Comparison of ENCODE assay signal across 20 mouse cellular contexts in the genomic region with DNA sequence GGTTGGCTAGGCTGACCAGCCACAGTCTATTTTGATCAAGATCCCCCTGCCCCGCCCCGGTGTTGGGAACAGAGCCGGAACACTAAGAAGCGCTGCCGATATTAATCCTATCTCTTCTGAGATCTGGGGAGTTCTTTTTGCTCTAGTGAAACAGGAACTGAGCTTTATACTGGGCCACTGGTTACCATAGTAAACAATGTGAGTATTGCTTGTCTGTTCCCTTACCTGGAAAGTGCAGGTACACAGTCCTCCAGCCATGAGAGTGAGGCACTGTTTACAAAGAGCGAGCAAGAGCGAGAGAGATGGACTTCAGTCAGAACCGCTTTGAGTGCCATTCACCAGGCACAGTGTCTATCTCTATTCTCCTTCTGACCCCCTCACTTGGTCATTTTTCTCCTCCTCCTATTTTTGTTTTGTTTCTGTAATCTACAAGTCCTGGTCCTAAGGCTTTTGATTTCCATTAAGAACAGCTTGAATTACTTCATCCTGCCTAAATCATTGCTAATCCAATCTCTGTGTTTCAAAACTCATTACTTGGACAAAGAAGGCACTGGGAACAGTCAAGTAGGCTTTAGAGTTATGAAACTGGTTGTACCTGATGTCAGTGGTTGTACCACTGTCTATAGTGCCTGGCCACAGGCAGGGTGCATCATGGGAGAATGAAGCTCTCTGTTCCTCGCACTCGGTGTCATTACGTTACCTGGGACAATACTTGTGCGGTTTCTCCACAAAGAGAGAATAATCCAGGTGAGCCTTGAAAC. TPM values are rescaled to one million over a fixed set of nuclear protein-coding genes. Genes with fewer than 3 reads are reported as not detected.
DNase-seq lines count a peak whose midpoint lies in the region; ATAC-seq and TF ChIP-seq lines count a peak whose summit lies in the region.
"Had no signal": no experiment of that assay in that cellular context is flagged by ENCODE, and none has a peak within 500 bp of the region (broad histone marks: within the 10 kb centered on the region; RNA-seq: fewer than 3 reads in every experiment).

No protein-coding gene starts in this region.

- H3K36me3 ChIP-seq in liver, embryonic 12.5 days, result no peaks in the 10 kb centered on the region
- no peaks in the 10 kb centered on the region for H3K36me3 ChIP-seq in liver, embryonic 11.5 days (ENCODE audit: control insufficient read depth, insufficient read depth, low read length)
- H3K36me3 ChIP-seq in intestine, embryonic 16.5 days (ENCODE audit: control insufficient read depth, insufficient read depth, low read length), result no peaks in the 10 kb centered on the region
- no peaks in the 10 kb centered on the region for H3K36me3 ChIP-seq in liver, postnatal 0 days (replicated peaks; ENCODE audit: insufficient read depth, low read length)
- H3K36me3 ChIP-seq: heart, embryonic 12.5 days; hindbrain, embryonic 13.5 days; limb, embryonic 12.5 days; lung, embryonic 15.5 days; midbrain, embryonic 12.5 days; neural tube, embryonic 12.5 days had no signal

- ATAC-seq in liver, embryonic 12.5 days, result peak; percentile 51
- ATAC-seq in liver, embryonic 11.5 days (replicated peaks; ENCODE audit: low FRiP score), result no peak
- ATAC-seq in intestine, embryonic 16.5 days, result peak; percentile 62
- peak; percentile 86 for ATAC-seq in liver, postnatal 0 days
- ATAC-seq: forebrain, embryonic 14.5 days; inflammation-experienced regulatory T-cells, adult 6 months had no signal

- no peaks in the 10 kb centered on the region for H3K27me3 ChIP-seq in liver, embryonic 12.5 days (replicated peaks)
- H3K27me3 ChIP-seq in liver, embryonic 11.5 days (replicated peaks; ENCODE audit: control insufficient read depth, insufficient read depth, low read length), result no peaks in the 10 kb centered on the region
- H3K27me3 ChIP-seq in intestine, embryonic 16.5 days (replicated peaks; ENCODE audit: control insufficient read depth, insufficient read depth, low read length), result no peaks in the 10 kb centered on the region
- H3K27me3 ChIP-seq in liver, postnatal 0 days (ENCODE audit: insufficient read depth, low read length), result no peaks in the 10 kb centered on the region
- H3K27me3 ChIP-seq: heart, embryonic 12.5 days; hindbrain, embryonic 13.5 days; limb, embryonic 12.5 days; lung, embryonic 15.5 days; neural tube, embryonic 12.5 days had no signal

- TF ChIP-seq CTCF in liver, postnatal 0 days (IDR thresholded peaks at IDR 0.05; ENCODE audit: low read depth), result no peak

- WGBS in liver, embryonic 12.5 days (ENCODE audit: insufficient replicate concordance), result 63% methylated on average over 12 of the region's 12 CpGs
- WGBS in liver, embryonic 11.5 days, result 78% methylated on average over 12 of the region's 12 CpGs
- 74% methylated on average over 12 of the region's 12 CpGs for WGBS in intestine, embryonic 16.5 days
- 61% methylated on average over 12 of the region's 12 CpGs for WGBS in liver, postnatal 0 days (ENCODE audit: insufficient replicate concordance)

- H3K4me1 ChIP-seq in liver, embryonic 12.5 days, result peaks cover 39% of the 10 kb centered on the region
- H3K4me1 ChIP-seq in liver, embryonic 11.5 days (replicated peaks; ENCODE audit: control insufficient read depth, insufficient read depth, low read length), result peaks cover 10% of the 10 kb centered on the region
- H3K4me1 ChIP-seq in intestine, embryonic 16.5 days (ENCODE audit: control insufficient read depth, insufficient read depth, low read length), result peaks cover 28% of the 10 kb centered on the region
- H3K4me1 ChIP-seq in liver, postnatal 0 days (ENCODE audit: insufficient read depth), result peaks cover 37% of the 10 kb centered on the region

- no peak overlapping the region; the same call in 1 of the 2 replicates for H3K27ac ChIP-seq in liver, embryonic 12.5 days
- no peak overlapping the region for H3K27ac ChIP-seq in liver, embryonic 11.5 days (ENCODE audit: low read depth, low read length)
- H3K27ac ChIP-seq in intestine, embryonic 16.5 days (ENCODE audit: low read length), result 0 out of 2 replicates have a peak overlapping the region, but pooled peaks have one; percentile 11
- H3K27ac ChIP-seq in liver, postnatal 0 days (ENCODE audit: low read depth), result peak overlapping the region; percentile 90
- H3K27ac ChIP-seq: hindbrain, embryonic 13.5 days; lung, embryonic 15.5 days; midbrain, embryonic 12.5 days; neural tube, embryonic 12.5 days had no signal

- H3K9me3 ChIP-seq in liver, embryonic 12.5 days (replicated peaks), result no peaks in the 10 kb centered on the region
- no peaks in the 10 kb centered on the region for H3K9me3 ChIP-seq in liver, embryonic 11.5 days (ENCODE audit: control insufficient read depth, low read length)
- no peaks in the 10 kb centered on the region for H3K9me3 ChIP-seq in intestine, embryonic 16.5 days (ENCODE audit: control insufficient read depth, low read length)
- no peaks in the 10 kb centered on the region for H3K9me3 ChIP-seq in liver, postnatal 0 days (ENCODE audit: low read length)
- H3K9me3 ChIP-seq: heart, embryonic 12.5 days; hindbrain, embryonic 13.5 days; limb, embryonic 12.5 days; lung, embryonic 15.5 days; midbrain, embryonic 12.5 days; neural tube, embryonic 12.5 days had no signal

- no peak overlapping the region for H3K4me3 ChIP-seq in liver, embryonic 12.5 days
- no peak overlapping the region for H3K4me3 ChIP-seq in liver, embryonic 11.5 days (ENCODE audit: low read depth, low read length)
- H3K4me3 ChIP-seq in intestine, embryonic 16.5 days (ENCODE audit: low read length), result no peak overlapping the region
- H3K4me3 ChIP-seq in liver, postnatal 0 days (ENCODE audit: low read depth, low read length), result no peak overlapping the region
- H3K4me3 ChIP-seq: heart, embryonic 12.5 days; hindbrain, embryonic 13.5 days; limb, embryonic 12.5 days; lung, embryonic 15.5 days; midbrain, embryonic 12.5 days; neural tube, embryonic 12.5 days had no signal

- no peak for TF ChIP-seq EP300 in liver, postnatal 0 days (IDR thresholded peaks at IDR 0.05; ENCODE audit: low read depth)

- peak overlapping the region; percentile 10; the same call in 1 of the 2 replicates for H3K4me2 ChIP-seq in liver, embryonic 12.5 days
- H3K4me2 ChIP-seq in liver, embryonic 11.5 days, result no peak overlapping the region; the same call in 1 of the 2 replicates
- H3K4me2 ChIP-seq in intestine, embryonic 16.5 days (ENCODE audit: low read depth, low read length), result peak overlapping the region; percentile 27; the same call in 1 of the 2 replicates
- peak overlapping the region; percentile 63 for H3K4me2 ChIP-seq in liver, postnatal 0 days (ENCODE audit: low read depth, low read length)
- H3K4me2 ChIP-seq: heart, embryonic 12.5 days; hindbrain, embryonic 13.5 days; limb, embryonic 12.5 days; lung, embryonic 15.5 days; midbrain, embryonic 12.5 days; neural tube, embryonic 12.5 days had no signal

- no peak for DNase-seq in liver, embryonic 11.5 days (ENCODE audit: low spot score)
- peak; percentile 21 for DNase-seq in liver, postnatal 0 days
- DNase-seq in lung, postnatal 10 days, result no peak
- DNase-seq in layer of hippocampus, postnatal 36 days, result no peak
- DNase-seq in layer of hippocampus, adult 9-10 months (ENCODE audit: low spot score), result no peak
- DNase-seq: cerebellum, adult 2 months; cerebellum, postnatal 36 days; gastrocnemius, postnatal 14 days; heart, postnatal 14 days; right cerebral cortex, adult 18-20 months had no signal

- no peak overlapping the region for H3K9ac ChIP-seq in liver, embryonic 12.5 days
- H3K9ac ChIP-seq in liver, embryonic 11.5 days (ENCODE audit: low read depth, low read length), result no peak overlapping the region
- no peak overlapping the region for H3K9ac ChIP-seq in intestine, embryonic 16.5 days (ENCODE audit: low read depth, low read length)
- 0 out of 2 replicates have a peak overlapping the region, but pooled peaks have one; percentile 41 for H3K9ac ChIP-seq in liver, postnatal 0 days (replicated peaks)
- H3K9ac ChIP-seq: heart, embryonic 12.5 days; hindbrain, embryonic 13.5 days; limb, embryonic 12.5 days; lung, embryonic 15.5 days; midbrain, embryonic 12.5 days; neural tube, embryonic 12.5 days had no signal

RNA-seq across cellular contexts. Expression of a gene that starts 55.1 kb away (rescaled TPM):
- 18.1 and 20.0 TPM in 2 replicates for polyA plus RNA-seq in liver, embryonic 12.5 days (2016; fragmentation: Nextera tagmentation; extraction: Ambion mirVana)
- 23.3 and 26.4 TPM in 2 replicates for polyA plus RNA-seq in liver, embryonic 11.5 days (2014; fragmentation: Nextera tagmentation; extraction: Ambion mirVana)
- polyA plus RNA-seq in intestine, embryonic 16.5 days (2015; fragmentation: Nextera tagmentation; extraction: Ambion mirVana), result 39.5 and 41.3 TPM in 2 replicates
- 20.1 and 21.3 TPM in 2 replicates for polyA plus RNA-seq in liver, postnatal 0 days (2015; fragmentation: Nextera tagmentation; extraction: Ambion mirVana)
- total RNA-seq in layer of hippocampus, postnatal 36 days (2021), result 10 to 100 TPM; 12.2 to 12.7 TPM

Comparison
In these comparisons a context has a peak if more than half of its experiments do, and no peak if none do; other contexts are left out.
1. H3K27ac ChIP-seq: peak in intestine, embryonic 16.5 days (single experiment) and liver, postnatal 0 days (single experiment); none in liver, embryonic 12.5 days (single experiment) and liver, embryonic 11.5 days (single experiment).